Mouse (Mus musculus): ENCODE data around the gene Gm10663. TPM values are rescaled to one million over a fixed set of nuclear protein-coding genes. Genes with fewer than 3 reads are reported as not detected.
A peak's percentile ranks its signal among the peaks of the same experiment; 100 is the strongest.

Gm10663 gene
- total and polyA plus RNA-seq, 2 experiments = not detected

DNA sequence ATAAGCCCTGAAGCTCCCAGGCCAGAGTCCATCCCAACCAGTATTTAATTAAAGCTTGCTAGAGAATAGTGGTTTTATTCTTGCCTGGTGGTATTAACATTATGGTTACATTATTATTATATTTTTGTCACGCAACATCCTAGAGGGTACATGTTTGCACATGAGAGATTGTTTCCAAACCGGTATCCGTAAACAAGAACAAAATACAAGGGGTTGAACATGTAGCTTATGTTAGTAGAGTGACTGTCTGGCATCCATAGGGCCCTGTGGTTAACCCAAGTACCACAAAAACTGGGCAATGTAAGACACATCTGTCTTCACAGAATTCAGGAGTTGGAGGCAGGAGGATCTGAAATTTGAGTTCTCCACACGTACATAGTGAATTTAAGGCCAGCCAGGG, 7.8 kb upstream of the Gm10663 start:
- no peaks in the 10 kb centered on the region for H3K36me3 ChIP-seq (ENCODE audit: control insufficient read depth, insufficient read depth, low read length)
- no peak overlapping the region for H3K27ac ChIP-seq (replicated peaks; ENCODE audit: insufficient read depth, low read depth, low read length)
- TF ChIP-seq POLR2A (IDR thresholded peaks at IDR 0.05; ENCODE audit: extremely low read depth, insufficient read depth, low read length) = no peak
- TF ChIP-seq CTCF (IDR thresholded peaks at IDR 0.05; ENCODE audit: low read depth, low read length) = no peak
- H3K79me2 ChIP-seq (ENCODE audit: control insufficient read depth, insufficient read depth, low read length) = no peaks in the 10 kb centered on the region
- H3K27me3 ChIP-seq (ENCODE audit: control insufficient read depth, insufficient read depth, low read length) = no peaks in the 10 kb centered on the region
- H3K9ac ChIP-seq (ENCODE audit: low read depth, low read length) = no peak overlapping the region
- WGBS = 98% methylated on average over 4 of the region's 4 CpGs
- H3K4me1 ChIP-seq (ENCODE audit: control insufficient read depth, insufficient read depth, low read length) = no peaks in the 10 kb centered on the region
- no peak for DNase-seq (ENCODE audit: extremely low read depth, low read depth, low spot score)
- no peak overlapping the region for H3K4me3 ChIP-seq (ENCODE audit: insufficient read depth, low read depth, low read length)

DNA sequence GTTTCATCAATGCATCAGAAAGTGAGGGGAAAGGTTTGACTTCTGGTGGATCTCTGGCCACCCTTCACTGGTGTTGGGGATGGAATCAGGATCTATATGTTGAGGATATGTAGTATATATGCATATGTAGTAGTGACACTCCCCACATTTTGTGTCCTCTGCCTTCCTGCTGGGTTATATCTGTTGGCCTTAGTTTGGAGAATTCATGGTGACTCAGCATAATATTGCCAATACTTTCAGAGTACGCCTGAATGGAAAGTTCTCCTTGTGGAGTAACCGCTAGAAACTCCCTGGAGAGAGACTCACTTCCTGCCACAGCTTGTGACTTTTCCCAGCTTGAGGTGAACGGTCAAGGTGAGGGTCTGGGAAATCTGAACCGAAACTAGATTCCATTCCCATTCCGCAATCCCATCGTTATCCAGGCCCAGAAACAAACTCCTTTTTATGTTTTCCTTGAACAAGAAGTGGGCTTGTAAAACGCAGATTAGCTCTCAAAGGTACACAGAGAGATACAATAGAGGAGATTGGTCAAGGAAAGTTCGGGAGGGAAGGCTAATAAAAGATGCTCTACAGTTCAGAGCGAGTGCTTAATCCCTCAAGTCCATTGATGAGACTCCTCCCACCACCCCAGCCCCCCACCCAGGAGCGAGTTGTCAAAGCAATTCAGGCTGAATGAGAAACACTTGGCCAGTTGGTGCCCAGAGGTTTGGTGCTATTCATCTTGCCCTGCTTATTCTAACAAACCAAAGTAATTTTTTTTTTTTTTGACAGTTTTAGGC, 7.0 kb upstream of the Gm10663 start:
- DNase-seq (ENCODE audit: extremely low read depth, low read depth, low spot score) = no peak
- H3K4me3 ChIP-seq (ENCODE audit: insufficient read depth, low read depth, low read length) = no peak overlapping the region
- H3K27ac ChIP-seq (replicated peaks; ENCODE audit: insufficient read depth, low read depth, low read length) = no peak overlapping the region
- H3K4me1 ChIP-seq (ENCODE audit: control insufficient read depth, insufficient read depth, low read length) = no peaks in the 10 kb centered on the region
- no peak overlapping the region for H3K9ac ChIP-seq (ENCODE audit: low read depth, low read length)
- no peaks in the 10 kb centered on the region for H3K27me3 ChIP-seq (ENCODE audit: control insufficient read depth, insufficient read depth, low read length)
- no peaks in the 10 kb centered on the region for H3K79me2 ChIP-seq (ENCODE audit: control insufficient read depth, insufficient read depth, low read length)
- TF ChIP-seq POLR2A (IDR thresholded peaks at IDR 0.05; ENCODE audit: extremely low read depth, insufficient read depth, low read length) = no peak
- TF ChIP-seq CTCF (IDR thresholded peaks at IDR 0.05; ENCODE audit: low read depth, low read length) = no peak
- no peaks in the 10 kb centered on the region for H3K36me3 ChIP-seq (ENCODE audit: control insufficient read depth, insufficient read depth, low read length)
- 62% methylated on average over 10 of the region's 10 CpGs for WGBS

DNA sequence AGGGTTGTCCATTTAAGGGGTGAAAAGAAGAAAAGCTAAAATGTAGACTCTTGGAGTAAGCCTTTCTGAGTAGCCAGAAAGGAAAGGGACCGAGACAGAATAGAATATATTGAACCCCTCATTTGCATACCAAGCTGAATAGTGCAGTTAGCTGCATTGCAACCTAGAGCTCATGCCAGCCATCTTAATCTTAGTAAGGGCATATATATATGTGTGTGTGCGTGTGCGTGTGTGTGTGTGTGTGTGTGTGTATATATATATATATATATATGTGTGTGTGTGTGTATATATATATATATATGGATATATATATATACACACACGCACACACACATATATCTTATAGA, 6.4 kb upstream of the Gm10663 start:
- Histone ChIP-seq H3K79me2 (ENCODE audit: control insufficient read depth, insufficient read depth, low read length) (no peaks in the 10 kb centered on the region), H3K36me3 (ENCODE audit: control insufficient read depth, insufficient read depth, low read length) (no peaks in the 10 kb centered on the region), H3K9ac (ENCODE audit: low read depth, low read length) (no peak overlapping the region), H3K4me3 (ENCODE audit: insufficient read depth, low read depth, low read length) (no peak overlapping the region), H3K27ac (replicated peaks; ENCODE audit: insufficient read depth, low read depth, low read length) (no peak overlapping the region), H3K27me3 (ENCODE audit: control insufficient read depth, insufficient read depth, low read length) (no peaks in the 10 kb centered on the region), H3K4me1 (ENCODE audit: control insufficient read depth, insufficient read depth, low read length) (no peaks in the 10 kb centered on the region)
- TF ChIP-seq CTCF (IDR thresholded peaks at IDR 0.05; ENCODE audit: low read depth, low read length) = no peak
- no peak for TF ChIP-seq POLR2A (IDR thresholded peaks at IDR 0.05; ENCODE audit: extremely low read depth, insufficient read depth, low read length)
- WGBS = 95% methylated on average over 4 of the region's 4 CpGs
- DNase-seq (ENCODE audit: extremely low read depth, low read depth, low spot score) = no peak

DNA sequence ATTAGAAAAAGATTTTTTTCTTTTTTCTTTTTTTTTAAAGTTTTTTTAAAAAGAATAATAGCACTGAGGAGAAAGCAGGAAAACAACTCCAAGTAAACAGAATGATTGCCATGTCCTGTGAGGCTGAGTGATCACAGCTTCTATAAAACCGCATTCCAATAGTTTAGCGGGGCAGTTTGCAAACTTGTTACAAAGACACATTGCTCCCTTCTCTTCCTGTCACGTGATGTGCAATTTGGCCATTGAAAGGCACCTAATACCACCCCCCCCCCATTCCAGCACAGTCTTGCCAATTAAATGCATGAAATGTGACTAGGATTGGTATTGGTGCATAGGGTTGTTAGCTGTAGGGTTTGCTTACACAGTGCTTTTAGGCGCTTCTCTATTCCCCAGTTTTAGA, 3.8 kb upstream of the Gm10663 start:
- TF ChIP-seq CTCF (IDR thresholded peaks at IDR 0.05; ENCODE audit: low read depth, low read length) (no peak), POLR2A (IDR thresholded peaks at IDR 0.05; ENCODE audit: extremely low read depth, insufficient read depth, low read length) (no peak)
- Histone ChIP-seq H3K36me3 (ENCODE audit: control insufficient read depth, insufficient read depth, low read length) (no peaks in the 10 kb centered on the region), H3K9ac (ENCODE audit: low read depth, low read length) (no peak overlapping the region), H3K4me3 (ENCODE audit: insufficient read depth, low read depth, low read length) (no peak overlapping the region), H3K4me1 (ENCODE audit: control insufficient read depth, insufficient read depth, low read length) (no peaks in the 10 kb centered on the region), H3K79me2 (ENCODE audit: control insufficient read depth, insufficient read depth, low read length) (no peaks in the 10 kb centered on the region), H3K27ac (replicated peaks; ENCODE audit: insufficient read depth, low read depth, low read length) (no peak overlapping the region), H3K27me3 (ENCODE audit: control insufficient read depth, insufficient read depth, low read length) (no peaks in the 10 kb centered on the region)
- DNase-seq (ENCODE audit: extremely low read depth, low read depth, low spot score) = no peak
- WGBS = 79% methylated on average over 4 of the region's 4 CpGs

DNA sequence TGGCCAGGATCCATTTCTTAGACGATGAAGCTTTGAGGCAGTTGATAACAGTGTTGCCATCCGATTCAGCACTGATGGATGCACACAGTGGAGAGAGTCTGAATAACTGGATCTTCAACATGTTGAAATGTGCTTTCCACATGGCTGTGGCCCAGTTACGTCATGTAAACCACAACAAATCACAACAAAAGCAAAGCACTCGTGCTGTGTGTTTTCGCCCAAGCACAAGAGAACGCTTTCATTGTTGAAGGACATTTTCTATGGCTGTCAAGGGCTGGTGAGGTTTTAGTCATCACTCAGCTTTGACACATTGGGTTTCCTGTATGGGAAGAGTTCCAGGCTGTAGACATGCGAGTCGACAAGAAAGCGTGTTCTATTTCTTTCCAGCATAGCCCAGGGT, 5.9 kb downstream of the Gm10663 start:
- Histone ChIP-seq H3K9ac (ENCODE audit: low read depth, low read length) (no peak overlapping the region), H3K27me3 (ENCODE audit: control insufficient read depth, insufficient read depth, low read length) (no peaks in the 10 kb centered on the region), H3K27ac (replicated peaks; ENCODE audit: insufficient read depth, low read depth, low read length) (no peak overlapping the region), H3K79me2 (ENCODE audit: control insufficient read depth, insufficient read depth, low read length) (no peaks in the 10 kb centered on the region), H3K36me3 (ENCODE audit: control insufficient read depth, insufficient read depth, low read length) (no peaks in the 10 kb centered on the region), H3K4me1 (ENCODE audit: control insufficient read depth, insufficient read depth, low read length) (no peaks in the 10 kb centered on the region), H3K4me3 (ENCODE audit: insufficient read depth, low read depth, low read length) (no peak overlapping the region)
- TF ChIP-seq CTCF (IDR thresholded peaks at IDR 0.05; ENCODE audit: low read depth, low read length) = no peak
- TF ChIP-seq POLR2A (IDR thresholded peaks at IDR 0.05; ENCODE audit: extremely low read depth, insufficient read depth, low read length) = no peak
- no peak for DNase-seq (ENCODE audit: extremely low read depth, low read depth, low spot score)
- 74% methylated on average over 9 of the region's 9 CpGs for WGBS

DNA sequence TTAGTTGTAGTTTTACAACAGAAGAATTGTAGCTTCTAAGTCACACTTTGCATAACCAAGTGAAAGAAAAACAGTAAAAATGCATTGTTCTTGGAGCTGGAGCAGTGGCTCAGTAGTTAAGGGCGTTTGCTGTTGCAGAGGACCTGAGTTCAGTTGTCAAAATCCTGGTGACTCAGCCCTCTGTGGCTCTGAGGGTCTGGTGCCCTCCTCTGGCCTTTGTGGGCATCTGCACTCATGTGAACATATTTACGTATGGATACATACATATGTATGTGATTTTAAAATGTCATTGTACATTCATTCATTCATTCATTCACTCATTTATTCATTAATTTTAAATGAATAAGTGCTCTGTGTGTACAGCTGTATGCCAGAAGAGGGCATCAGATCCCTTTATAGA, 10.8 kb downstream of the Gm10663 start:
- Histone ChIP-seq H3K9ac (ENCODE audit: low read depth, low read length) (no peak overlapping the region), H3K79me2 (ENCODE audit: control insufficient read depth, insufficient read depth, low read length) (no peaks in the 10 kb centered on the region), H3K36me3 (ENCODE audit: control insufficient read depth, insufficient read depth, low read length) (no peaks in the 10 kb centered on the region), H3K27me3 (ENCODE audit: control insufficient read depth, insufficient read depth, low read length) (no peaks in the 10 kb centered on the region), H3K4me1 (ENCODE audit: control insufficient read depth, insufficient read depth, low read length) (no peaks in the 10 kb centered on the region), H3K27ac (replicated peaks; ENCODE audit: insufficient read depth, low read depth, low read length) (no peak overlapping the region), H3K4me3 (ENCODE audit: insufficient read depth, low read depth, low read length) (no peak overlapping the region)
- 77% methylated on average over 2 of the region's 2 CpGs for WGBS
- peak; percentile 40; the same call in 1 of the 2 replicates for TF ChIP-seq CTCF (IDR thresholded peaks at IDR 0.05; ENCODE audit: low read depth, low read length)
- no peak for TF ChIP-seq POLR2A (IDR thresholded peaks at IDR 0.05; ENCODE audit: extremely low read depth, insufficient read depth, low read length)
- DNase-seq (ENCODE audit: extremely low read depth, low read depth, low spot score) = no peak

Data from liver, adult 2 months (tissue).